Mouse (Mus musculus): ENCODE data around the gene Fbxw22.
"Not testable (repeated sequence)": the region's sequence is repeated elsewhere in the genome, so short reads cannot be mapped to it uniquely, and the experiment has no call there.

Fbxw22 gene

DNA sequence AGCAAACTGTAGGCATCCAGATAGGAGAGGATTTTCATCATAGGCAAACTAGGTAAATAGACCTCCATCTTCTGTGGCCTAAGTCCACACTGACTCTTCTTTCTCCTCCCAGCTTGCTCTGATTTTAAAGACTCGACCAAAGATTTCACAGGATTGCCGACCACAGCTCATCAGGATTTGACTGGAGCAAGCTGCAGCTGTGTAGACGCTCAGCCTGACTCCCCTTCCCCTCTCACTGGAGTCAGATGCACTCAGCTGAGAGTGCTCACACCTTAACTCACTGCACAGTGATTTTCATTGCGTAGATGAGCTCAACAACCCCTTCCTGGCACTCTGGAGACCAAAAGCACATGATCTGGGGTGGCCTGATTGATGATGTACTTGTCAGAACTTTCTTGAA lies at the start of gene Fbxw22:
Fbxw22 (minus strand) TSS at position 101 of the 400 bp plus-strand sequence.
- ATAC-seq (ENCODE audit: low TSS enrichment): not testable (repeated sequence)

GRCm38 (mm10) chr9:109449040-109449439 lies 44.9 kb upstream of the Fbxw22 start, which contains the start of gene Fbxw16:
TSS of gene Fbxw16 (minus strand) at chr9:109449140.
- no peak for ATAC-seq (ENCODE audit: low TSS enrichment)

- no peak for ATAC-seq (ENCODE audit: low TSS enrichment)
Measured at GRCm38 (mm10) chr9:109432956-109433355, 28.9 kb upstream of the Fbxw22 start.

DNA sequence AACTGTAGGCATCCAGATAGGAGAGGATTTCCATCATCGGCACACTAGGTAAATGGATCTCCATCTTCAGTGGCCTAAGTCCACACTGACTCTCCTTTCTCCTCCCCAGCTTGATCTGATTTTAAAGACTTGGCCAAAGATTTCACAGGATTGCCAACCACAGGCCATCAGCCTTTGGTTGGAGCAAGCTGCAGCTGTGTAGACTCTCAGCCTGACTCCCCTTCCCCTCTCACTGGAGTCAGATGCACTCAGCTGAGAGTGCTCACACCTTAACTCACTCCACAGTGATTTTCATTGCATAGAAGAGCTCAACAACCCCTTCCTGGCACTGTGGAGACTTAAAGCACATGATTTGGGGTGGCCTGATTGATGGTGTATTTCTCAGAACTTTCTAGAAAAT lies 64.5 kb downstream of the Fbxw22 start, which contains the start of gene Fbxw28:
Fbxw28 (minus strand) TSS at position 101 of the 400 bp plus-strand sequence.
- ATAC-seq (ENCODE audit: low TSS enrichment): not testable (repeated sequence)

Data from frontal cortex, adult (tissue).